Mouse (Mus musculus): Measurements from ENCODE around the gene Uba6.

The Uba6 gene

DNA sequence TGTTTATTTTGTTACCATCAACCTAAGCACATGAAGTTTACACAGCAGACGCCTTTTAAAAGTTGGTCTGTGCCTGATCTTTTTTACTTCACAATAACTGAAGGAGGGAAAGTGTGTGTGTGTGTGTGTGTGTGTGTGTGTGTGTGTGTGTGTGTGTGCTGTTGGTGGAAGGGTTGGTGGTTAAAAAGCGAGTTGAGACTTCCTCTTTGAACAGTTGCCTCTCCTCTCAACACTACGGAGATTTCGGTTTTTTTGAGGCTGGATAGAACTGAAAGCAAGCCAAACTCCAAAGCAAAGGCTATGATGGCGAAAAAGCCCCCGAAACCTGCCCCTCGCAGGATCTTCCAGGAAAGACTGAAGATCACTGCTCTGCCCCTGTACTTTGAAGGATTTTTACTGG lies 101.1 kb downstream of the Uba6 start, which contains the start of gene Stap1:
Gene Stap1 (plus strand): TSS at position 209 of the 400 bp plus-strand sequence.
- no peak for DNase-seq

DNA sequence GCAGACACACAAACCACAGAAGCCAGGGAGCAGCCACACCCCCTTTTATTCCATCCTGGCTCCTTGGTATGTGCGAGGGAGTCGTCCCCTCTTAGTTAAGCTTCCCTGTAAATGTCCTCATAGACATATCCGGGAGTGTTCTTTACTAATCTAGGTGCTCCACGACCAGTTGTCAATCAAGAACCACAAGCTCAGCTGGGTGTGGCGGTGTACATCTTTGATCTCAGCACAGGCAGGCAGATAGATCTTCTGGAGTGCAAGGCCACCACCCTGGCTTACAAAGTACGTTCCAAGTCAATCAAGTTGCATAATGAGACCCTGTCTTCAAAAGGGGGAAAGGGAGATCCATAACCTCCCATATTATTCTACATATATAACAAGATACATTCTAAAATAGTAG lies 103.5 kb downstream of the Uba6 start:
- DNase-seq = no peak

DNA sequence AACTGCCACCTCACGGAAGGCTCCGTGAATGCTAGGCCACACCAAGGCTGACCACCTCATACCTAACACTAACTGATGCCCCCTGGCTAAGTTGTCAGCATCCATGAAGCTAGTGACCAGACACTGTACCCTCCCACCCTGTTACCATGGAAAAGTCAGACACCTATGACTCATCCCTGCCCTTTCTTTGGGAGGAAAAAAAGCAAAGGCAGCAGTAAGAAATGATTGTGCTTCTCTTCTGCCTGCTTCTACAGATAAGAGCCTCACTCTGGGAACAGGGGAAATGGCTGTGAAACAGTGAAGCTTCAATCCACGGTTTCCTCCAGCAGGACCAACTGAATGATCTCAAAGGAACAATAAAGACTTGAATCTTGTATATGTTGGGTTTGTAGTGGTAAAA lies 104.2 kb downstream of the Uba6 start:
- DNase-seq = no peak

GRCm38 (mm10) chr5:86066551-86066929 lies 106.1 kb downstream of the Uba6 start:
- peak; percentile 86 for DNase-seq

DNA sequence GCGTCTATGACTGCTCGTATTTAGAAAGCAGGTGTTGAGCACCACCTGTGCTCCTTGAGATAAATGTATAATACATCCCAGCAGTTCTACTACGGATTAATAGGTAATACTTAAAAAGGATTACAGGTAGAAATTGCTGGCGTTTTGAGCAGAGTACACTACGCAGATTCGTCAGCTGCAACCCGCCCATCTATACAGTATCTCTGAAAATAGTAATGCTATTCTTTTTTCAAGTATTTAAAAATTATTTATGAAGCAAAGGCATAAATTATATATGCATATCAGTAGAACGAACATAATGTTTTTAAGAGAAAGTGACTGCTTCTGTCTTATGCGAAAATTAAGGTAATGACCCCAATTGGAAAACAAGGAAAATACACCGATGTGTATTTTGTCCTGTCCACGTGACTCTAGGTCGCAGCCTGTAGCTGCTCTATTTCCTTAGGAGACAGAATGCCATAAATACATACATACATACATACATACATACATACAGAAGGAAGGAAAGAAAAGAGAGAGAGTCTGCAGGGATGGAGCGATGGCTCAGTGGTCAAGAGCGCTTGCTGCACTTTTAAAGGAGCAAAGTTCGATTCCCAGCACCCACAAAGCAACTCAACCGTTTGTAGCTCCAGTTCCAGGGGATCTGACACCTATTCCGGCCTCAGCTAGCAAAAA lies 106.6 kb downstream of the Uba6 start:
- DNase-seq = no peak

DNA sequence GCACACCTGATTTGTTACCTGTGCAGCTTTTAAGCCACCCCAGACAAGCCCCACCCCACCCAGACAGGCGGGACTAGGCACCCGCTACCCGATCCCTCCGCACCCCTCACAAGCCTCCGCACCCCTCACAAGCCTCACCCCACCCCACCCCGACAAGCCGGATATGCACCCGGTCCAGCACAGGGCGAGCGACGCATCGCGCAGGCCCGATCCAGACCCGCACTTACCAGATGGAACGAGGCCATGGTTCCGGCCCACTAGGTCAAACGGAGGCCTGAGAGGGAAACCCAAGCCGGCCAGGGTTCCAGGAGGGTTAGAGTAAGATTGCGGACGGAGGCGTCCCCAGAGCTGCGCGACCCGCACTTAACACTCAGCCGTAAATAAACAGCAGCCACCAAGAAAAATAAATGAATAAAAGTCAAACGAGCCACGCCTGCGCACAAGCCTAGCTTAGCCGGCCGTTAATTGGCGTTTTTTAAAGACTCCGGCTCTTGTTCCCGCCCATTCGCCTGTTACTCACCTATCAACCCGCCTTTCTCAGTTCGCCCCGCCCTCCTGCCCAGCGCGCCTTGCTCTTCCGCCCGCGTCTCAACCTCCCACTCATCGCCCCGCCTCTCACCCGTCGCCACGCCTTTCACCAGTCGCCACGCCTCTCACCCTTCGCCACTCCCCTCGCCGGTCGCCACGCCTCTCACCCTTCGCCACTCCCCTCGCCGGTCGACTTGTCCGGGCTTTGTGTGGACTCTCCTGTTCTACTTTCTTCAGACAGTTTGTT lies 107.3 kb downstream of the Uba6 start, which contains the start of gene Cenpc1:
Gene Cenpc1 (minus strand): TSS at position 483 of the 775 bp plus-strand sequence.
- DNase-seq = peak; percentile 97

DNA sequence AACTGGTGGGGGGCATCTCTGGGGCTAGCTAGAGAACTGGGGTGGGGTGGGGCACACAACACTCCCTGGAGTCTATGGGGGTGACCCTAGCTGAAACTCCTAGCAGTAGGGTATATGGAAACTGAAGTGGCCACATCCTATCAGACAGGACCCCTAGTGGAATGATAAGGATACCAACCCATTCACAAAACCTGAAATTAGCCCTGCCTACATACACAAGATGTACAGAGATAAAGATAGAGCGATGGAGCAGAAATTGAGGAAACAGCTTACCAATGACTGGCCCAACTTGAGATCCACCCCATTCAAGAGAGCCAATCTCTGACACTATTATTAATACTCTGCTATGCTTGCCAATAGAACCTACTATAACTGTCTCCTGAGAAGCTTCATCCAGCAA lies 109.1 kb downstream of the Uba6 start:
- DNase-seq = no peak

All from embryo, embryonic 11 days (tissue).